Mouse (Mus musculus): ENCODE results near the gene Gpsm3. TPM values are rescaled to one million over a fixed set of nuclear protein-coding genes. Genes with fewer than 3 reads are reported as not detected.

The Gpsm3 gene
- 251 TPM for total RNA-seq (2023)

DNA sequence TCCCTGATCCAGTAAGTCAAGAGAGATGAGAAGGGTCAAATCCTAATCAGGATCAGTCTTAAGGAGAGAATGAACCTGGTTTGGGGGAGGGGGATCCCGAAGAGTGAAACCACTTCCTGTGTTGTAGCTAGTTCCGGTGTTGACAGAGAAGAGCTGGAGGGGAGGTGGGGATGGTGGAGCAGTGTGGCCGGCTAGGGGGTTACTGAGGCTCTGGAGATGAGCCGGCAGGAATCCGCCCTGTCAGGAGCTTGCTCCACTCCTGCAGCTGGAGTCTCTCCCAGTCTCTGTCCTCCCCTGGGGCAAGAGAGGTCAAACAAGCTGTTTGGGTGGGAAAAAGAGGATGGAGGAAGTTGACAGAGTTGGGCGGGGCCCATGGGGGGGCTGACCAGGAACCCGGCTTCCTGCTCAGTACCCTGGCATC lies at the start of gene Gpsm3:
Gene Gpsm3, plus strand, starts transcription at position 126 of the 421 bp plus-strand sequence.

DNA sequence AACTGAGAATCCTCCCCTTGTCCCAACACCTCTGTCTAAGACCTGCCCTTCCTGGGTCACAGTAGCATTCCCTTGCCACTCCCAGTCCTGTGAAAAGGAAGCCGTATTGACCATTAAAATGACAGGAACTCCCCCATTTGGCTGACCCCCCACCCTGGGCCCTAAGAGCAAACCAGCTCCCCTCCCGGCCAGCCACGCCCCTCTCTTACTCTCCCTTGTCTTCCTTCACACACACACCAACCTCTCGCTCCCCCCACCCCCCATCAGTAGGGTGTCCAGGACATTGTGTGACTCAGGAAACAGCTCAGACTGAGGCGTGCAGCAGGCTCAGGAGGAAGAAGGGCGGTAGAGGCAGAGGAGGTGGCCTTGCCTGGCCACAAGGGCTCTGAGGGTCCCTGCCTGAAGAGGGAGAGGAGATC lies 25.6 kb upstream of the Gpsm3 start, which contains the start of gene Notch4:
Gene Notch4, plus strand, starts transcription at position 266 of the 419 bp plus-strand sequence.

DNA sequence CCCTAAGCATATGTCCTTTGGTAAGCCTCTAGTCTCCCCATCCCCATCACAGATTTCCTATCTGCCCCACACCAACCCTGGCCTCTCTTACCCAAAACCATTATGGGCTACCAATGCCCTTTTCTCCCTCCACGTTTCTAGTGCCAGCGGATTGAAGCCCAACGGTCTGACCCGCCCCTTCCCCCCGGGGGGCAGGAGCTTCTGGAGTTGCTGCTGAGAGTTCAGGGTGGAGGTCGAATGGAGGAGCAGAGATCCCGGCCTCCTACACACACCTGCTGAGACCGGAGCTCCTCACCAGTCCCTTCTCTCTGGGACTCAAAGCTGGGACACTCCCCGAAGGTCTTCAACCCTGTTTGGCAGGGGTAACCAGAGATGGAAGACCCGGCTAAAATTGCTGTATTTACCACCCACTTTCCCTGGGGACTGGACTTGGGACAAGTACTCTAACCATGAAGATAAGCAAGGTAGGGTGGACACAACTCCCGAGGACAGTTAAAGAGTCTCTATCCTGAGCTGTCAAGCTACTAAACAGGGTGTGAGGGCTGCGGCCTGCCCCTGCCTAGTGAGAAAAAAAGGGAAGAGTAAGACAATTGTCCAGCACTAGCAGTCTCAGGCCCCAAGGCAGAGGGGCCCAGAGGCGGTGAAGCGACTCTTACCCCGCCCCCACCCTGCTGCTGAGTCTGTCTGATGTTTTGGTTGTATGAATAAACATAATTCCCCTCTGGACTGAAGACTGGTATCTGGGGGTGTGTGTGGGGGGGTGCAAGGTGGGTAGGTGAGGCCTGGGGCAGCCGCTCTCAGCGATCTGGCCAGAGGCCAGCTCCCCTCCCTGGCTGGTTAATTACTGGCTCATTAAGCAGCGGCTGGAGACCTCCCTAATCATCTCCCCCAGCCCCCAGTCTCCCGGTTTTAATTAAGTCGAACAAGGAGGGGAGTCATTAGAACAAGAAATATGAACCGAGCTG lies 1.7 kb downstream of the Gpsm3 start, which contains the start of gene Pbx2:
Gene Pbx2, plus strand, starts transcription at position 238 of the 965 bp plus-strand sequence.

DNA sequence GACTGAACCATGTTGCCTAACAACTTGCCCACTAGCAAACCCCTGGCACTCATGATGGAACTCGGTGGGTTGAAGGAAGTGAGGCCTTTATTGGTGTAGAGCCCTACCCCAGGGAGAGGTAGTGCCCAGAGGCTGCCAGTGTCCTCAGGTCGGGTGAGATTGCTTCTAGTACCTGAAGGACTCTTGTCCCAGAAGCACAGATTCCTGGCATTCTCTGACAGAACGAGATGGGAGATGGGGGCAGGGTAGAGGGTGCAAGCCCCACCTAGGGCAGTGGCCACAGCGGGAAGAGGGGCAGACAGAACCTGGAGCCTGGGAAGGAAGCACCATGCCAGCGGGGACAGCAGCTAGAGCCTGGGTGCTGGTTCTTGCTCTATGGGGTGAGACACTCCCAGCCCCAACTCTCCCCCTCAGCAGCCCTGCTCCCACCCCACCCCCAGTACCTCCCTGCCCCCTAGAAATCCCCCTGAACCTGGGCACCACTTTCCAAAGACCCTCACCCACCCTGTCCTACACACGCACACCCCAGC lies 8.0 kb downstream of the Gpsm3 start, which contains the start of gene Ager:
Gene Ager, plus strand, starts transcription at position 297 of the 530 bp plus-strand sequence.

DNA sequence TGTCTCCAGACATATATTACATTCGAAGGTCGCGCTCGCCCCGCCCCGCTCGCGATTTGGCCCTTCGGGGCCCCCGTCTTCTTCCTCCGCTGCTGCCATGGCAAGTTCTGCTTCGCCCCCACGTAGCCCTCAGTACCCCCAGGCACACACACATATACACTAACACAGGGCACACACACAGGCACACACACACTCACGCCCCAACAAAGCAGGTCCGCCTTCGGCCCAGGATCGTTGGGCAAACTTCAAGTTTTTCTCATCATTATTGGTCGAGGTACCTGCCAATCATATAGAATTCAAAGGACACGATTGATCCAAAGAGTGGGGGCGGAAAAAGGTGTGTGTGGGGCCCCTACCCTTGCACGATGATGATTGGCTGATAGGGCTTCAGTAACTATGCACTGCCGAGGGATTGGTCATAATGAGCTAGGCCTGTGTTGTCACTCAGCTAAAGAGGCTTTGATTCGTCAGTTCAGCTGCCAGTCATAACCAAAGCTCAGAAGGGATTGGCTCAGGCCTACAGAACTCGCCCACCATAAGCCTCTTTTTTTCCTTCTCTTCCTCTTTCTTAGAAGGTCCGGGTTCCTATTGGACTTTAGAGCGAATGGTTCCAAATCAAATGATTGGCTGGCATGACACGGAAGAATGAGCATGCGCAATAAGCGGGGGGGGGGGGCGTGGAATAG lies 13.9 kb downstream of the Gpsm3 start, which contains the start of gene Rnf5:
Gene Rnf5, minus strand, starts transcription at position 316 of the 686 bp plus-strand sequence.

DNA sequence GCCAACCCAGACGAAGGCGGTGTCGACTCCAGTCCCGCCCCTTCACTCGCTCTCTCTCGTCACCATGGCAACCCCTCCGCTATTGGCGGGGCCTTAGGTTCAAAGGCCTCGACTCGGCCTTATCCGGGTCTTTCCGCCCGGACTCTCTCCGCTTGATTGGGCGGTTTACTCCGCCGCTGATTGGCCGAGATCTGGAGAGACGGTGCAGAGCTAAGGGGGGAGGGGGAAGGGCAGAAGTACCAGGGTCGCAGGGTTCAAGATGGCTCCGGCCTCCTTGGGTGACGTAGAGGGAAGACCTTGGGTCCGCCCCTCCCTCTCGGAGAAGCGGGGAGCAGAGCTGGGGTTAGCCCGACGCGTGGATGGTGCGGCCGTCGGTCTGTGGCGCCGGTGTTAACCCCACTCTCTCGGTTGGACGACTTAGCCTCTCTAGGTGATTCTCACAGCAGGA lies 14.5 kb downstream of the Gpsm3 start, which contains the start of gene Agpat1:
Gene Agpat1, plus strand, starts transcription at position 202 of the 448 bp plus-strand sequence.

DNA sequence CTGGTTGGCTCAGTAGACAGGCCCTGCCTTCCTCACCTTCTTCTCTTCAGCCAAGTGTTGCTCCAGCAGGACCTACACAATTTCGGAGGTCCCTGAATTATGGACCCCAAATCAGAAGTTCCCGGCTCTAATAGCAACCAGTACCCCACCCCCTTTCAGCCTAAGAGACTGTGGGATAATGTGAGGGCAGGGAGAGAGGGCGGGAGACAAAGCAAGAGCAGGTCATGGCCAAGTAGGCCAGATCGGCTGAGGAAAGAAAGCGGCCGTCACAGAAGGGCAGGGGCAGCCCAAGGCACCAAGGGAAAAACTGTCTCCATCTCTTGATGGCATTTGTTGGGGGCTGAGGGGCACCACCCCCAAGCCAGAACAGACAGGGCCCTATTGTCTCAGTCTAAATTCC lies 26.3 kb downstream of the Gpsm3 start, which contains the start of gene Egfl8:
Gene Egfl8, minus strand, starts transcription at position 101 of the 400 bp plus-strand sequence.

DNA sequence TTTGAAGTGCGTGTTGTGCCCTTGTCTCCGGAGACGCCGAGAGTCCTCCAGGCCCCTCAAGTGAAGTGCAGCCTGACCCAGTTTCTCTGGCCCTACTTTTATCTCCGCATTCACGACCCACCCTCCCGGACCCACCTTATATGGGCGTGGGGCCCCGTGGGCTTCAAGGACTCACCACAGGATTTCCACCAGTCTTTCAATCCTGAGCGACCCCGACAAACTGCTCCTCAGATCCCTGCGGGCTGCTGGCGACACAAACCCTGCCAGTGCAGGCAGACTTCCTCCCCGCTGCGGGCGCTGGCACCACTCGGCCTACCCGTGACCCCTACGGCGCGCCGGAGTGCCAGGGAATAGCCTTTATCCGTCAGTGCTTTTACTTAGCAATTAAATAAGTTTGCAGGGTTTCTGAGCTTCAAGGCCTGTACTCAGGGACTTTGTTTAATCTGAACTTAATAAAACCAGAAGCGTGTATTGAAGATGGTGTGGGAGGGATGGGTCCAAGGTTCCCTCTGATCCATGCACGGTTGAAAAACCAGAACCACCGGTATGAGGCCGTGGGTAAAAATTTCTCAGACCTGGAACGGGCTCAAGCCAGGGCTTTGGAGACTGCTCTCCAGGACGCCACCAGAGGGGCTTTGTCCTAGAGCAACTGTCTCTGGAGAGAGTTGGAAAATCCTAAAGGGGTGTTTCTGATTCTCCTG lies 38.5 kb downstream of the Gpsm3 start, which contains the start of gene Ppt2:
Gene Ppt2, minus strand, starts transcription at position 568 of the 701 bp plus-strand sequence.

DNA sequence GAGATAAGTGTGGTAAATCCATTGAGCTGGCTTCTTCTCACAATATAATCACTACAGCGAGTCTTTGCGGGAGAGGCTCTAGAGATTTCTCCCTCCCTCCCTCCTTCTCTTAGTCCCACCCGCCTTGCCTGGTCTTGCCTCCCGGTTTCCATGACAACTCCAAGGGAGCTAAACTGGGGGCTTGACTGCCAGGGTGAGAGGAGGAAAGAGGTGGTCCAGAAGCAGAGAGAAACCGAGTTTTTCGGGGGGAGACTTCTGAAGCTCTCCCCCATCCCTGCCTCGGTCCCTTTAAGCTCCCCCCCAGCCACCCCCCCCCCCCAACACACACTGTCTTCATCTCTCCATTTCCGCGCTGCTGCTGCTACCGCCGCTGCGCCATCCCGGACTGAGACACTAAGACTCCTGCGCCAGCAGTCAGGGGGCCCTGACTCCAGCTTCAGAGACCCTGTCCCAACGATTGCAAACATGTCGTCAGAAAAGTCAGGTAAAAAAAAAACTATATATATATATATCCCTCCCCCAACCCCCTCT lies 39.7 kb downstream of the Gpsm3 start, which contains the start of gene Prrt1:
Gene Prrt1, plus strand, starts transcription at position 313 of the 531 bp plus-strand sequence.

Other genes starting within 250 kb of the Gpsm3 start
- not detected for gene Btnl2, start 235.0 kb upstream of the Gpsm3 start, total RNA-seq (2023)
- gene Btnl1, start 212.7 kb upstream of the Gpsm3 start, total RNA-seq (2023): not detected
- gene BC051142, start 191.0 kb upstream of the Gpsm3 start, total RNA-seq (2023): 1.2 TPM
- not detected for gene Btnl4, start 112.5 kb upstream of the Gpsm3 start, total RNA-seq (2023)
- not detected for gene Btnl6, start 72.5 kb upstream of the Gpsm3 start, total RNA-seq (2023)
- gene Notch4, start 25.5 kb upstream of the Gpsm3 start, total RNA-seq (2023): 1.6 TPM
- gene Pbx2, start 1.5 kb downstream of the Gpsm3 start, total RNA-seq (2023): 61.0 TPM
- 9.5 TPM for gene Ager, start 8.1 kb downstream of the Gpsm3 start, total RNA-seq (2023)
- gene Rnf5, start 13.9 kb downstream of the Gpsm3 start, total RNA-seq (2023): 32.8 TPM
- gene Agpat1, start 14.5 kb downstream of the Gpsm3 start, total RNA-seq (2023): 49.9 TPM
- 4.7 TPM for gene Egfl8, start 26.2 kb downstream of the Gpsm3 start, total RNA-seq (2023)
- gene Ppt2, start 38.7 kb downstream of the Gpsm3 start, total RNA-seq (2023): 26.0 TPM
- 7.4 TPM for gene Prrt1, start 39.7 kb downstream of the Gpsm3 start, total RNA-seq (2023)
- 3.3 TPM for gene Fkbpl, start 55.0 kb downstream of the Gpsm3 start, total RNA-seq (2023)
- gene Atf6b, start 57.3 kb downstream of the Gpsm3 start, total RNA-seq (2023): 50.7 TPM
- 0.98 TPM for gene Tnxb, start 80.7 kb downstream of the Gpsm3 start, total RNA-seq (2023)
- 4.4 TPM for gene C4b, start 154.1 kb downstream of the Gpsm3 start, total RNA-seq (2023)
- gene Cyp21a1, start 214.8 kb downstream of the Gpsm3 start, total RNA-seq (2023): 0.33 TPM
- gene Stk19, start 247.1 kb downstream of the Gpsm3 start, total RNA-seq (2023): 51.0 TPM
- gene Dxo, start 247.2 kb downstream of the Gpsm3 start, total RNA-seq (2023): 96.6 TPM